Mouse (Mus musculus) intestine, postnatal 0 days (tissue): ENCODE data around the gene Theg. TPM values are rescaled to one million over a fixed set of nuclear protein-coding genes. Genes with fewer than 3 reads are reported as not detected.

Source experiments
- ATAC-seq: fragments of 200-750 bp; cut with Nextera tagmentation; 2 replicates; pipeline ENCODE4 v1.8.0; 2017; ENCODE audit warnings: mild to moderate bottlenecking, moderate TSS enrichment, moderate library complexity
- H3K27ac ChIP-seq: fragments of 300-500 bp; sonication (generic); 2 replicates; pipeline ENCODE4 v1.5.1; 2014; ENCODE audit warnings: mild to moderate bottlenecking, low read depth, low read length, moderate library complexity
- H3K27me3 ChIP-seq: fragments of 300-500 bp; sonication (generic); replicated peaks from 2 replicates; pipeline ENCODE4 v1.6.1; 2014; ENCODE audit warnings: low read length, mixed read lengths; ENCODE audit not compliant: control insufficient read depth, insufficient read depth
- H3K36me3 ChIP-seq: fragments of 300-500 bp; sonication (generic); 2 replicates; pipeline ENCODE4 v1.6.1; 2014; ENCODE audit warnings: mild to moderate bottlenecking, moderate library complexity; ENCODE audit not compliant: control insufficient read depth, insufficient read depth
- H3K4me1 ChIP-seq: fragments of 300-500 bp; sonication (generic); replicated peaks from 2 replicates; pipeline ENCODE4 v1.6.1; 2014; ENCODE audit warnings: antibody characterized with exemption, low read length, mixed read lengths; ENCODE audit not compliant: control insufficient read depth, insufficient read depth
- H3K4me2 ChIP-seq: fragments of 300-500 bp; sonication (generic); replicated peaks from 2 replicates; pipeline ENCODE4 v1.6.1; 2014; ENCODE audit warnings: low read depth, mild to moderate bottlenecking, moderate library complexity
- H3K4me3 ChIP-seq: fragments of 300-500 bp; sonication (generic); 2 replicates; pipeline ENCODE4 v1.5.1; 2014; ENCODE audit warnings: low read depth, low read length
- H3K9ac ChIP-seq: fragments of 300-500 bp; sonication (generic); 2 replicates; pipeline ENCODE4 v1.6.1; 2014; ENCODE audit warnings: mild to moderate bottlenecking, low read depth, low read length
- H3K9me3 ChIP-seq: fragments of 300-500 bp; sonication (generic); 2 replicates; pipeline ENCODE4 v1.6.1; 2016; ENCODE audit warnings: mixed run types; ENCODE audit not compliant: control insufficient read depth
- CTCF ChIP-seq: sonication (generic); IDR thresholded peaks from 2 replicates; pipeline ENCODE4 v1.5.1; 2016; ENCODE audit warnings: low read depth, mild to moderate bottlenecking, control low read depth, antibody characterized with exemption, moderate library complexity
- WGBS: fragments of 180-500 bp; shearing (Covaris S2); extraction: QIAGEN DNeasy Blood & Tissue Kit; methylation state at CpG from one replicate; pipeline ENCODE4 v1.1.7; 2014; 5-methylcytosine and 5-hydroxymethylcytosine counted together
- polyA plus RNA-seq: library from polyadenylated mRNA; unstranded; fragments of >200 nt; fragmentation: Nextera tagmentation; extraction: Ambion mirVana; gene quantifications from 2 replicates; pipeline ENCODE4 v1.2.1, GENCODE M21; 2015

The Theg gene
- polyA plus RNA-seq, 1 experiment from 2014 or later, result not detected

GRCm38 (mm10) chr10:79548971-79549723, 38.0 kb downstream of the Theg start:
- Histone ChIP-seq H3K4me2 (no peak overlapping the region), H3K4me1 (peaks cover 5% of the 10 kb centered on the region; the same call in 1 of the 2 replicates), H3K27me3 (no peaks in the 10 kb centered on the region), H3K36me3 (peaks cover 54% of the 10 kb centered on the region), H3K4me3 (no peak overlapping the region), H3K9me3 (no peaks in the 10 kb centered on the region), H3K27ac (no peak overlapping the region), H3K9ac (no peak overlapping the region)
- no peak for ATAC-seq
- TF ChIP-seq CTCF, result no peak
- 94% methylated on average over 18 of the region's 18 CpGs for WGBS

GRCm38 (mm10) chr10:79548546-79548945, 38.6 kb downstream of the Theg start:
- 92% methylated on average over 5 of the region's 5 CpGs for WGBS
- TF ChIP-seq CTCF, result no peak

GRCm38 (mm10) chr10:79547148-79547675, 39.9 kb downstream of the Theg start:
- Histone ChIP-seq H3K9ac (no peak overlapping the region), H3K27me3 (no peaks in the 10 kb centered on the region), H3K4me1 (no peaks in the 10 kb centered on the region), H3K9me3 (no peaks in the 10 kb centered on the region), H3K27ac (no peak overlapping the region), H3K4me2 (no peak overlapping the region), H3K4me3 (no peak overlapping the region), H3K36me3 (peaks cover 66% of the 10 kb centered on the region)
- no peak for TF ChIP-seq CTCF
- WGBS, result 74% methylated on average over 5 of the region's 5 CpGs
- ATAC-seq, result no peak

More at GRCm38 (mm10) chr10:79548546-79548945, 38.6 kb downstream of the Theg start:
- no peak overlapping the region for H3K9ac ChIP-seq
- 0 out of 2 replicates have a peak, but pooled peaks cover 5% of the 10 kb centered on the region for H3K4me1 ChIP-seq
- no peak overlapping the region for H3K4me3 ChIP-seq
- H3K36me3 ChIP-seq, result peaks cover 60% of the 10 kb centered on the region
- H3K27me3 ChIP-seq, result no peaks in the 10 kb centered on the region
- H3K4me2 ChIP-seq, result no peak overlapping the region
- H3K27ac ChIP-seq, result no peak overlapping the region
- H3K9me3 ChIP-seq, result no peaks in the 10 kb centered on the region
- no peak for ATAC-seq

GRCm38 (mm10) chr10:79546483-79546882, 40.6 kb downstream of the Theg start:
- WGBS, result 92% methylated on average over 11 of the region's 11 CpGs
- TF ChIP-seq CTCF, result no peak
- ATAC-seq, result no peak

GRCm38 (mm10) chr10:79545891-79546290, 41.2 kb downstream of the Theg start:
- H3K4me1 ChIP-seq, result no peaks in the 10 kb centered on the region
- H3K36me3 ChIP-seq, result peaks cover 80% of the 10 kb centered on the region
- no peak overlapping the region for H3K4me2 ChIP-seq
- H3K9ac ChIP-seq, result no peak overlapping the region
- TF ChIP-seq CTCF, result no peak
- no peak overlapping the region for H3K4me3 ChIP-seq
- no peaks in the 10 kb centered on the region for H3K9me3 ChIP-seq
- no peaks in the 10 kb centered on the region for H3K27me3 ChIP-seq
- ATAC-seq, result no peak
- no peak overlapping the region for H3K27ac ChIP-seq
- 93% methylated on average over 12 of the region's 12 CpGs for WGBS

More at GRCm38 (mm10) chr10:79546483-79546882, 40.6 kb downstream of the Theg start:
- Histone ChIP-seq H3K4me3 (no peak overlapping the region), H3K9me3 (no peaks in the 10 kb centered on the region), H3K9ac (no peak overlapping the region), H3K27ac (no peak overlapping the region), H3K4me2 (no peak overlapping the region), H3K27me3 (no peaks in the 10 kb centered on the region), H3K36me3 (peaks cover 74% of the 10 kb centered on the region), H3K4me1 (no peaks in the 10 kb centered on the region)

GRCm38 (mm10) chr10:79544631-79545030, 42.5 kb downstream of the Theg start:
- H3K27me3 ChIP-seq, result no peaks in the 10 kb centered on the region
- ATAC-seq, result no peak
- no peaks in the 10 kb centered on the region for H3K9me3 ChIP-seq
- no peak overlapping the region for H3K9ac ChIP-seq
- WGBS, result 81% methylated on average over 5 of the region's 5 CpGs
- no peak overlapping the region for H3K4me2 ChIP-seq
- no peak for TF ChIP-seq CTCF
- H3K4me1 ChIP-seq, result no peaks in the 10 kb centered on the region
- peaks cover 91% of the 10 kb centered on the region for H3K36me3 ChIP-seq
- H3K27ac ChIP-seq, result no peak overlapping the region; the same call in 1 of the 2 replicates
- H3K4me3 ChIP-seq, result no peak overlapping the region
